Mouse (Mus musculus) megakaryocyte, embryonic 14.5 days (primary cell): ENCODE measurements around the gene Hyal3.

Experiments used
- FLI1 ChIP-seq: IDR thresholded peaks from 2 replicates; pipeline ENCODE4 v1.6.1; 2012; ENCODE audit warnings: low read length, inconsistent platforms, mixed read lengths
- GATA1 ChIP-seq: IDR thresholded peaks from 3 replicates; pipeline ENCODE4 v1.6.1; 2012; ENCODE audit warnings: mixed read lengths, low read length, inconsistent platforms, borderline replicate concordance

DNA sequence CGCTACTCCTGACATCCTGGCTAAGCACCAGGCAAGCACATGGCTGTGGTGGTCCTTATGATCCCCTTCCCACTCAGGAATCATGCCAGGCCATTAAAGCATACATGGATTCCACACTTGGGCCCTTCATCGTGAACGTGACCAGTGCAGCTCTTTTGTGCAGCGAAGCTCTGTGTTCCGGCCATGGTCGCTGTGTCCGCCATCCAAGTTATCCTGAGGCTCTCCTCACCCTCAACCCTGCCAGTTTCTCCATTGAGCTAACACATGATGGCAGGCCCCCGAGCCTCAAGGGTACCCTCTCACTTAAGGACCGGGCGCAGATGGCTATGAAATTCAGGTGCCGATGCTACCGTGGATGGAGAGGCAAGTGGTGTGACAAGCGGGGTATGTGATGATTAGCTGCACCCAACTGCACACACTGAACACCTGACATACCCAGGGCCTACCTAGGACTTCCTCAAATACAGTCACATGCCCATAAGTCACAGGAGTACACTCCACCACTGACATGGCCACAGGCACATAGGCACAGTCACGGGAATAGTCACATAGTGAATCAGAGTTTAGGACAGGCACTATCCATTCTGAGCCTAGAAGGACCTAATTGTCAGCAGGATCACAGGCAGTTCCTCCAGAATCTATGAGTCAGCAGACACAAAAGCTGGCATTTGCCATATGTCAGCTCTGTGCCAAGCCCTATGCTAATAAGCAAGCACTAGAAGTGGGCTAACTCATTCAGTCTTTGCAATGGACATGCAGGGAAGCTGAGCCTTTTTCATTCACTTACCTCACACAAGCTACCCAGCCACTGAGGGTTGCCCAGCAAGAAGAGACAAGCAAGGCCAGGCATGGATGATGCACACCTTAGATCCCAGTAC, 1.4 kb upstream of the Hyal3 start:
- TF ChIP-seq GATA1 (no peak), FLI1 (no peak)
